Mouse (Mus musculus): ENCODE measurements at regions not wholly inside any gene's neighbourhood (a gene's known extent, or its start where the extent isn't known, plus 50 kb on each side); places are given as distances from the start of the nearest gene placed in this dataset.
A peak's percentile ranks its signal among the peaks of the same experiment; 100 is the strongest.

- H3K27ac ChIP-seq = no peak overlapping the region
- H3K27me3 ChIP-seq (ENCODE audit: insufficient read depth, poor library complexity, severe bottlenecking) = no peaks in the 10 kb centered on the region
- H3K4me1 ChIP-seq = peaks cover 3% of the 10 kb centered on the region; the same call in 1 of the 2 replicates
- no peaks in the 10 kb centered on the region for H3K9me3 ChIP-seq
- no peaks in the 10 kb centered on the region for H3K36me3 ChIP-seq
- no peak overlapping the region for H3K4me3 ChIP-seq
- no peak for DNase-seq (ENCODE audit: low spot score)
- 71% methylated on average over 2 of the region's 2 CpGs for WGBS
These were observed 136.6 kb downstream of the Mreg start for GRCm38 (mm10) chr1:72075464-72075863.

GRCm38 (mm10) chr1:72073245-72073644 lies 138.9 kb downstream of the Mreg start:
- 66% methylated on average over 4 of the region's 4 CpGs for WGBS

GRCm38 (mm10) chr1:72070489-72070888 lies 141.6 kb downstream of the Mreg start:
- Histone ChIP-seq H3K27me3 (ENCODE audit: insufficient read depth, poor library complexity, severe bottlenecking) (no peaks in the 10 kb centered on the region), H3K9me3 (no peaks in the 10 kb centered on the region), H3K4me1 (peaks cover 4% of the 10 kb centered on the region; the same call in 1 of the 2 replicates), H3K36me3 (no peaks in the 10 kb centered on the region), H3K4me3 (no peak overlapping the region), H3K27ac (no peak overlapping the region)
- WGBS = 47% methylated on average over 5 of the region's 5 CpGs
- DNase-seq (ENCODE audit: low spot score) = no peak

More at GRCm38 (mm10) chr1:72073245-72073644, 138.9 kb downstream of the Mreg start:
- DNase-seq (ENCODE audit: low spot score) = no peak
- no peaks in the 10 kb centered on the region for H3K27me3 ChIP-seq (ENCODE audit: insufficient read depth, poor library complexity, severe bottlenecking)
- H3K4me1 ChIP-seq = peaks cover 4% of the 10 kb centered on the region; the same call in 1 of the 2 replicates
- H3K4me3 ChIP-seq = no peak overlapping the region
- no peak overlapping the region for H3K27ac ChIP-seq
- H3K36me3 ChIP-seq = no peaks in the 10 kb centered on the region
- no peaks in the 10 kb centered on the region for H3K9me3 ChIP-seq

GRCm38 (mm10) chr1:72069056-72069455 lies 143.1 kb downstream of the Mreg start:
- H3K27me3 ChIP-seq (ENCODE audit: insufficient read depth, poor library complexity, severe bottlenecking) = no peaks in the 10 kb centered on the region

GRCm38 (mm10) chr1:72065090-72065489 lies 147.0 kb downstream of the Mreg start:
- H3K9me3 ChIP-seq = no peaks in the 10 kb centered on the region
- DNase-seq (ENCODE audit: low spot score) = no peak
- H3K27ac ChIP-seq = no peak overlapping the region; the same call in 1 of the 2 replicates
- WGBS = 48% methylated on average over 13 of the region's 13 CpGs
- no peak overlapping the region for H3K4me3 ChIP-seq
- H3K27me3 ChIP-seq (ENCODE audit: insufficient read depth, poor library complexity, severe bottlenecking) = no peaks in the 10 kb centered on the region
- no peaks in the 10 kb centered on the region for H3K36me3 ChIP-seq
- H3K4me1 ChIP-seq = peaks cover 5% of the 10 kb centered on the region

More at GRCm38 (mm10) chr1:72069056-72069455, 143.1 kb downstream of the Mreg start:
- Histone ChIP-seq H3K4me1 (peaks cover 10% of the 10 kb centered on the region), H3K36me3 (no peaks in the 10 kb centered on the region), H3K9me3 (no peaks in the 10 kb centered on the region), H3K4me3 (no peak overlapping the region), H3K27ac (no peak overlapping the region)
- WGBS = 85% methylated on average over 4 of the region's 4 CpGs
- DNase-seq (ENCODE audit: low spot score) = no peak

GRCm38 (mm10) chr1:72060393-72060792 lies 151.7 kb downstream of the Mreg start:
- Histone ChIP-seq H3K9me3 (no peaks in the 10 kb centered on the region), H3K27ac (no peak overlapping the region), H3K4me1 (peaks cover 14% of the 10 kb centered on the region), H3K27me3 (ENCODE audit: insufficient read depth, poor library complexity, severe bottlenecking) (no peaks in the 10 kb centered on the region), H3K4me3 (no peak overlapping the region), H3K36me3 (no peaks in the 10 kb centered on the region)
- 67% methylated on average over 5 of the region's 5 CpGs for WGBS
- no peak for DNase-seq (ENCODE audit: low spot score)

GRCm38 (mm10) chr1:72058045-72058703 lies 153.9 kb downstream of the Mreg start:
- Histone ChIP-seq H3K27me3 (ENCODE audit: insufficient read depth, poor library complexity, severe bottlenecking) (no peaks in the 10 kb centered on the region), H3K27ac (0 out of 2 replicates have a peak overlapping the region, but pooled peaks have one; percentile 0), H3K9me3 (no peaks in the 10 kb centered on the region), H3K4me3 (no peak overlapping the region), H3K36me3 (no peaks in the 10 kb centered on the region), H3K4me1 (peaks cover 9% of the 10 kb centered on the region)
- no peak for DNase-seq (ENCODE audit: low spot score)
- 49% methylated on average over 7 of the region's 7 CpGs for WGBS

- Histone ChIP-seq H3K4me1 (peaks cover 9% of the 10 kb centered on the region), H3K27ac (no peak overlapping the region), H3K27me3 (ENCODE audit: insufficient read depth, poor library complexity, severe bottlenecking) (no peaks in the 10 kb centered on the region), H3K9me3 (no peaks in the 10 kb centered on the region), H3K4me3 (no peak overlapping the region), H3K36me3 (no peaks in the 10 kb centered on the region)
- WGBS = 72% methylated on average over 1 of the region's 1 CpGs
- no peak for DNase-seq (ENCODE audit: low spot score)
These were observed 157.6 kb downstream of the Mreg start for GRCm38 (mm10) chr1:72054541-72054940.

- H3K27me3 ChIP-seq (ENCODE audit: insufficient read depth, poor library complexity, severe bottlenecking) = no peaks in the 10 kb centered on the region
- no peaks in the 10 kb centered on the region for H3K9me3 ChIP-seq
- no peak for DNase-seq (ENCODE audit: low spot score)
- H3K36me3 ChIP-seq = no peaks in the 10 kb centered on the region
- no peaks in the 10 kb centered on the region for H3K4me1 ChIP-seq
- no peak overlapping the region for H3K4me3 ChIP-seq
- WGBS = 89% methylated on average over 3 of the region's 3 CpGs
- H3K27ac ChIP-seq = no peak overlapping the region
These were observed 161.2 kb downstream of the Mreg start for GRCm38 (mm10) chr1:72050858-72051257.

- H3K4me3 ChIP-seq = no peak overlapping the region
- H3K9me3 ChIP-seq = no peaks in the 10 kb centered on the region
- no peaks in the 10 kb centered on the region for H3K4me1 ChIP-seq
- no peaks in the 10 kb centered on the region for H3K27me3 ChIP-seq (ENCODE audit: insufficient read depth, poor library complexity, severe bottlenecking)
- no peak for DNase-seq (ENCODE audit: low spot score)
- WGBS = 72% methylated on average over 2 of the region's 2 CpGs
- H3K27ac ChIP-seq = no peak overlapping the region
- no peaks in the 10 kb centered on the region for H3K36me3 ChIP-seq
These were observed 166.0 kb downstream of the Mreg start for GRCm38 (mm10) chr1:72046072-72046471.

- no peak for DNase-seq (ENCODE audit: low spot score)
- Histone ChIP-seq H3K9me3 (no peaks in the 10 kb centered on the region), H3K4me1 (peaks cover 8% of the 10 kb centered on the region), H3K27me3 (ENCODE audit: insufficient read depth, poor library complexity, severe bottlenecking) (no peaks in the 10 kb centered on the region), H3K4me3 (no peak overlapping the region), H3K36me3 (no peaks in the 10 kb centered on the region), H3K27ac (no peak overlapping the region)
- WGBS = 61% methylated on average over 9 of the region's 9 CpGs
These were observed 173.6 kb downstream of the Mreg start for GRCm38 (mm10) chr1:72038518-72038917.

- 20% methylated on average over 5 of the region's 5 CpGs for WGBS
- no peaks in the 10 kb centered on the region for H3K36me3 ChIP-seq
- H3K4me3 ChIP-seq = no peak overlapping the region
- no peaks in the 10 kb centered on the region for H3K27me3 ChIP-seq (ENCODE audit: insufficient read depth, poor library complexity, severe bottlenecking)
- H3K27ac ChIP-seq = 0 out of 2 replicates have a peak overlapping the region, but pooled peaks have one; percentile 2
- peaks cover 8% of the 10 kb centered on the region for H3K4me1 ChIP-seq
- DNase-seq (ENCODE audit: low spot score) = peak; percentile 86
- H3K9me3 ChIP-seq = no peaks in the 10 kb centered on the region
These were observed 175.5 kb downstream of the Mreg start for GRCm38 (mm10) chr1:72036600-72036999.

- Histone ChIP-seq H3K4me3 (no peak overlapping the region), H3K27me3 (ENCODE audit: insufficient read depth, poor library complexity, severe bottlenecking) (no peaks in the 10 kb centered on the region), H3K4me1 (peaks cover 8% of the 10 kb centered on the region), H3K36me3 (no peaks in the 10 kb centered on the region), H3K27ac (0 out of 2 replicates have a peak overlapping the region, but pooled peaks have one; percentile 2), H3K9me3 (no peaks in the 10 kb centered on the region)
- DNase-seq (ENCODE audit: low spot score) = no peak
- 72% methylated on average over 5 of the region's 5 CpGs for WGBS
These were observed 176.0 kb downstream of the Mreg start for GRCm38 (mm10) chr1:72036141-72036540.

GRCm38 (mm10) chr1:72033941-72034340 lies 178.2 kb downstream of the Mreg start:
- H3K27me3 ChIP-seq (ENCODE audit: insufficient read depth, poor library complexity, severe bottlenecking) = no peaks in the 10 kb centered on the region
- H3K27ac ChIP-seq = no peak overlapping the region
- DNase-seq (ENCODE audit: low spot score) = no peak
- H3K4me1 ChIP-seq = peaks cover 8% of the 10 kb centered on the region
- H3K9me3 ChIP-seq = no peaks in the 10 kb centered on the region
- 80% methylated on average over 2 of the region's 2 CpGs for WGBS
- H3K36me3 ChIP-seq = no peaks in the 10 kb centered on the region
- H3K4me3 ChIP-seq = no peak overlapping the region
